Mouse (Mus musculus) midbrain, embryonic 14.5 days (tissue): Measurements from ENCODE around the gene 1700001C19Rik. TPM values are rescaled to one million over a fixed set of nuclear protein-coding genes. Genes with fewer than 3 reads are reported as not detected.

Source experiments
- ATAC-seq: fragments of 200-750 bp; cut with Nextera tagmentation; 2 replicates; pipeline ENCODE4 v1.8.0; 2017; ENCODE audit warnings: moderate number of reproducible peaks, moderate library complexity; ENCODE audit not compliant: low FRiP score, low TSS enrichment
- DNase-seq: peaks from one replicate; pipeline ENCODE4 v3.0.0-alpha.2; 2015
- H3K27ac ChIP-seq: fragments of 300-500 bp; sonication (generic); replicated peaks from 2 replicates; pipeline ENCODE4 v1.5.1; 2014; ENCODE audit warnings: mild to moderate bottlenecking, low read depth, low read length, moderate library complexity
- H3K27me3 ChIP-seq: fragments of 300-500 bp; sonication (generic); 2 replicates; pipeline ENCODE4 v1.6.1; 2014; ENCODE audit warnings: low read length, control low read depth, mixed read lengths; ENCODE audit not compliant: control insufficient read depth, insufficient read depth
- H3K36me3 ChIP-seq: fragments of 300-500 bp; sonication (generic); 2 replicates; pipeline ENCODE4 v1.6.1; 2014; ENCODE audit warnings: low read length, control low read depth; ENCODE audit not compliant: control insufficient read depth, insufficient read depth
- H3K4me1 ChIP-seq: fragments of 300-500 bp; sonication (generic); 2 replicates; pipeline ENCODE4 v1.6.1; 2014; ENCODE audit warnings: mild to moderate bottlenecking, antibody characterized with exemption, low read length, control low read depth; ENCODE audit not compliant: control insufficient read depth, insufficient read depth
- H3K4me2 ChIP-seq: fragments of 300-500 bp; sonication (generic); 2 replicates; pipeline ENCODE4 v1.6.1; 2014; ENCODE audit warnings: mild to moderate bottlenecking, low read length, moderate library complexity
- H3K4me3 ChIP-seq: fragments of 300-500 bp; sonication (generic); replicated peaks from 2 replicates; pipeline ENCODE4 v1.5.1; 2014; ENCODE audit warnings: low read depth, low read length
- H3K9ac ChIP-seq: fragments of 300-500 bp; sonication (generic); replicated peaks from 2 replicates; pipeline ENCODE4 v1.6.1; 2014; ENCODE audit warnings: mild to moderate bottlenecking, low read length, moderate library complexity
- H3K9me3 ChIP-seq: fragments of 300-500 bp; sonication (generic); 2 replicates; pipeline ENCODE4 v1.6.1; 2016; ENCODE audit warnings: low read length, control low read depth, mixed read lengths; ENCODE audit not compliant: control insufficient read depth
- WGBS: fragments of 180-500 bp; shearing (Covaris S2); extraction: QIAGEN DNeasy Blood & Tissue Kit; methylation state at CpG from one replicate; pipeline ENCODE4 v1.1.7; 2014; 5-methylcytosine and 5-hydroxymethylcytosine counted together
- polyA plus RNA-seq: library from polyadenylated mRNA; unstranded; fragments of >200 nt; fragmentation: Nextera tagmentation; extraction: Ambion mirVana; gene quantifications from 2 replicates; pipeline ENCODE4 v1.2.1, GENCODE M21; 2014

1700001C19Rik gene
- polyA plus RNA-seq, 1 experiment from 2014 or later: 0.76 TPM

DNA sequence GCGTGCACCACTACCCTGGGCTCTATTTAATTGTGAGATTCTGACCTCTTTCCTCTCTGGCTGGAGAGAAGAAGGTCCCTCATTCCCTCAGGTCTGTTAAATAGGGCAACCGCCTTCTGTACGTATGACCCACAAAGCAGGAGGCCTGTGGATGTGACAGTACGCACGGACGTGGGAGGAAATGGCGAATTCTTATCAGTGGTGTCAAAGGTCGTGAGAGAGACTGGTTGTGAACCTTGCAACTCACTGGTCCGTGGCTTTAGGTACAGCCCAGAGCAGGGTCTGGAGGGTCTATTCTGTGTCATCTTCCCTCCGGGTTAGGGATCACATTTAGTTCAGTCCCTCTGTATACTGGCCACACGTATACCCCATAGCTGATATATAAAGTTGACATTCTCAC lies 8.3 kb upstream of the 1700001C19Rik start:
- H3K36me3 ChIP-seq: no peaks in the 10 kb centered on the region
- 70% methylated on average over 11 of the region's 11 CpGs for WGBS
- DNase-seq (no peak), ATAC-seq (no peak)
- no peak overlapping the region for H3K27ac ChIP-seq
- H3K4me1 ChIP-seq: no peaks in the 10 kb centered on the region
- no peaks in the 10 kb centered on the region for H3K9me3 ChIP-seq
- H3K4me3 ChIP-seq: no peak overlapping the region
- no peaks in the 10 kb centered on the region for H3K27me3 ChIP-seq
- no peak overlapping the region for H3K9ac ChIP-seq
- H3K4me2 ChIP-seq: no peak overlapping the region

DNA sequence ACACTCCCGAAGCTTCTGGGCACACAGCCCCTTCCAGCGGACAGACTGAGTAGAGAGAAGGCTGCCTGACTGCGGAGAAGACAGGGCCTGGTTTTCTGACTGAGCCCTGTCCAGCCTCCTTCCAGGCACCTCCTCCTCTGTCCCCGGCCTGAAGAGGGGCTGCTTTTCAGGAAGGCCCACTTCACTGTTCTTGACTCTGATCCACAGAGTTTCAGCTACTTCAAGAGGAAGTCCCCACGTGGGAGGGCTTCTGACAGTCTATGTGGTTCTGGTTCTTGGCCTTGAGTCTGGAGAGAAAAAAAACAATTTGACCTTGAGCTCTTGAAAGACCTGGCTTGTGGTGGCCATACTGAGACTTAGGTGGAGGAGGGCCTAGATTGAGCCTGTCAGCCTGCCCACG lies 6.9 kb upstream of the 1700001C19Rik start:
- Histone ChIP-seq H3K27me3 (no peaks in the 10 kb centered on the region), H3K27ac (no peak overlapping the region), H3K4me2 (no peak overlapping the region), H3K9me3 (no peaks in the 10 kb centered on the region), H3K9ac (no peak overlapping the region), H3K36me3 (no peaks in the 10 kb centered on the region), H3K4me3 (no peak overlapping the region), H3K4me1 (0 out of 2 replicates have a peak, but pooled peaks cover 5% of the 10 kb centered on the region)
- DNase-seq: no peak
- 72% methylated on average over 6 of the region's 6 CpGs for WGBS
- ATAC-seq: no peak

DNA sequence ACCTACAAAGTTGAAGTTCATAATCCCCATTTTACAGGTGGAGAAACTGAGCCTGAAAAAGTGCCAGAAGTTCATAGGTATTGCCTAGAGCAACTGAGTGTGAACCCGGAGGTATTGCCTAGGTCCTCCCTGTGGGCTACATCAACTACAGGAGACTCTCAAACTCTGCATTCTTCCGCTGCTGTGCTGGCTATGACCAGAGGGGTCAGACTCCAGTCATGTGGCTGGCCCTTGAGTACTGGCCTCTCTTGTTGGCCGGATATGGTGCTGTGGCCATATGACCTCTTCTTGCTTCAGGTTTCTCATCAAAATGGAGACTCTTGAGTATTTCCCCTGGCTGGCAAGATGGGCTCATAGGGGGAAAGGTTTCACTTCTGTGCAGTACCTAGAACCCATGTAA lies 5.1 kb upstream of the 1700001C19Rik start:
- WGBS: 90% methylated on average over 3 of the region's 3 CpGs

DNA sequence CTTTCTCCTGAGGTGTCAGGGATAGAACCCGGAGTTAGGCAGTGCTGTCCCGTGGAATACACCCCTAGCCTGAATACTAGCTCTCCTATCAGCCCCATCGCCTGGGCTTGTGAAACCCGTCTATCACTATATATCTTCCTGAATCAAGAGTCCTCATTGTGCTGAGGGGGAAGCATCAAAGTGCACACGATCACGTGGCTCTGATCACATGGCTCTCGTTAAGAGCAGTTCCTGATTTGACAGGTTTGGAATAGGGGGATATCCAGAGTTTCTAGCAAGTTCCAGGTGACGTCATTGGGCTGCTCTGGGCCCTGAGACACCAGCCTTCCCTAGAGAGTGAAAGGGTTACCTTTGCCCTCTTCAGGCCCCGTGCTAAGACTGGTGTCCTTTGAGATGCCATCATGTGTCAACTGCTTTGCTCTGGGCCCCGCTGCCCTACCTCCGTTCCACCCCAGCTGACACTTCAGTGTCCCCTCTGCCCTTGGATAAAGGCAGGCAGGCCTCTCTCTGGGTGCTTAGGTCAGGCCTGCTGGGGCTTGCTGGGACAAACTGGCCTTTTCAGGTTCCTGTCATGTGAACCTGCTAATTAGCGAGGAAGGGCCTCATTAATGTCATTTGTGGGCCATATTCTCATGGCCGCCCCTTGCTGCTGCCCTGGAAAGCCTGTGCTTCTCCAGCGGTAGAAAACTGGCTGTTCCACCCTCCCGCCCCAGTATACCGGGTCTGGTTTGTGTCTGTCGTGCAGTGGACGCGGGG lies 4.3 kb upstream of the 1700001C19Rik start:
- 72% methylated on average over 19 of the region's 19 CpGs for WGBS
- no peaks in the 10 kb centered on the region for H3K36me3 ChIP-seq
- H3K4me1 ChIP-seq: 0 out of 2 replicates have a peak, but pooled peaks cover 9% of the 10 kb centered on the region
- H3K27me3 ChIP-seq: peaks cover 20% of the 10 kb centered on the region
- no peak overlapping the region for H3K4me2 ChIP-seq
- H3K9ac ChIP-seq: no peak overlapping the region
- no peaks in the 10 kb centered on the region for H3K9me3 ChIP-seq
- ATAC-seq: no peak
- H3K4me3 ChIP-seq: no peak overlapping the region
- DNase-seq: no peak
- no peak overlapping the region for H3K27ac ChIP-seq

More for the DNA sequence above, 5.1 kb upstream of the 1700001C19Rik start:
- no peaks in the 10 kb centered on the region for H3K36me3 ChIP-seq
- ATAC-seq (no peak), DNase-seq (no peak)
- H3K4me1 ChIP-seq: 0 out of 2 replicates have a peak, but pooled peaks cover 5% of the 10 kb centered on the region
- no peak overlapping the region for H3K4me3 ChIP-seq
- no peak overlapping the region for H3K9ac ChIP-seq
- H3K4me2 ChIP-seq: no peak overlapping the region
- H3K27me3 ChIP-seq: peaks cover 12% of the 10 kb centered on the region
- no peak overlapping the region for H3K27ac ChIP-seq
- no peaks in the 10 kb centered on the region for H3K9me3 ChIP-seq

DNA sequence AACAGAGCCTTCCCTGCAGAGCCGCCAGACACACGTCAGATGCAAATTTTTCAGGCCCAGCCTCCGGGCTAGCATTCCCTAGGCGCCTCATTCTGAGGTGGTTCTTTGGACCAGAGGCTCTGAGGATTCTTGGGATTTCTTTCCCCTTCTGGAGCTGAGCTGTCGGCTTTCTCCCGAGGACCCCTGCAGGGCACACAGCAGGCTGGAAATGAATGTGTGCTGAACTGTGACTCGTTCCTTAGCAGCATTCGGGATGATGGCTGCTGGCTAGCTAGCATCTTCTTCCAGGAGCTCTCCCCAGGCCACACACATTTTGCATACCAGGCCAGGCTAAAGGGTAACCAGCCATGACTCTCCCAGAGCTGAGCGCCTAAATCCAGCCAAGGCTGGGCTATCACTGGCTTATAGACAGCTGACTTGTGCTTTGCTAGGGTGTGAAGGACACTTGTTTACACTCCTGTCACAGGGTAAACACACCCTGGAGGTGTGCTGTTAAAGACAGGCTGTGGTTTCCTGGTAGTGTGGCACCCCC lies 3.2 kb upstream of the 1700001C19Rik start:
- 0 out of 2 replicates have a peak, but pooled peaks cover 14% of the 10 kb centered on the region for H3K4me1 ChIP-seq
- DNase-seq (peak; percentile 62), ATAC-seq (no peak)
- H3K4me3 ChIP-seq: no peak overlapping the region
- no peaks in the 10 kb centered on the region for H3K36me3 ChIP-seq
- no peak overlapping the region for H3K4me2 ChIP-seq
- H3K27me3 ChIP-seq: peaks cover 25% of the 10 kb centered on the region
- peak overlapping the region; percentile 41 for H3K27ac ChIP-seq
- no peaks in the 10 kb centered on the region for H3K9me3 ChIP-seq
- WGBS: 3% methylated on average over 9 of the region's 9 CpGs
- no peak overlapping the region for H3K9ac ChIP-seq

DNA sequence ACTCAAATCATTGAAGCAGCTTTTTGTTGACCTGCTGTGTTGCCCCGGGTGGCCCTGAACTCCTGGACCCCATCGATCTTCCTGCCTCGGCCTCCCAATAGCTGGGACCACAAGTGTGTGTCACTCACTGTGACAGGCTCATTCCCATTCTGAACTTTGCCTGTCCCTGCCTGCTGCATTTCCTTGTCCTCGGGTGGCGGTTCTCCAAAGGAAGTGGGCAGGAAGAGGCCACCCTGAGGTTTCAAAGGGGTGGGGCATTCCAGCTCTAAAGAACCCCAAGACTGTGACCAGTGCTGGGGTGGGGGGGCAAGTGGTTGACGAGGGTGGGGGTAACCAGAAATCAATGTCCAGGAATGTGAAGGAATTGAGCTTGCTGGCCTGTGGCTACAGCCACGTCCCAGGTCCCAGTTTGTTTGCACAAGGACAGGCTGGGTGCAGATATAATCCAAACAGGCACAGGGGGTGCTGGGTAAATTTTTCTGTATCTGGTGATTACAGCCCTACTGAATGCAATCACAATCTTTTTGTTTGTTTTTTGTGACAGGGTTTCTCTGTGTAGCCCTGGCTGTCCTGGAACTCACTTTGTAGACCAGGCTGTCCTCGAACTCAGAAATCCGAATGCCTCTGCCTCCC lies 2.3 kb upstream of the 1700001C19Rik start:
- Histone ChIP-seq H3K4me1 (0 out of 2 replicates have a peak, but pooled peaks cover 14% of the 10 kb centered on the region), H3K4me2 (no peak overlapping the region), H3K27me3 (peaks cover 25% of the 10 kb centered on the region), H3K36me3 (no peaks in the 10 kb centered on the region), H3K27ac (no peak overlapping the region), H3K4me3 (no peak overlapping the region), H3K9me3 (no peaks in the 10 kb centered on the region), H3K9ac (no peak overlapping the region)
- ATAC-seq: no peak
- DNase-seq: no peak
- 39% methylated on average over 9 of the region's 9 CpGs for WGBS

DNA sequence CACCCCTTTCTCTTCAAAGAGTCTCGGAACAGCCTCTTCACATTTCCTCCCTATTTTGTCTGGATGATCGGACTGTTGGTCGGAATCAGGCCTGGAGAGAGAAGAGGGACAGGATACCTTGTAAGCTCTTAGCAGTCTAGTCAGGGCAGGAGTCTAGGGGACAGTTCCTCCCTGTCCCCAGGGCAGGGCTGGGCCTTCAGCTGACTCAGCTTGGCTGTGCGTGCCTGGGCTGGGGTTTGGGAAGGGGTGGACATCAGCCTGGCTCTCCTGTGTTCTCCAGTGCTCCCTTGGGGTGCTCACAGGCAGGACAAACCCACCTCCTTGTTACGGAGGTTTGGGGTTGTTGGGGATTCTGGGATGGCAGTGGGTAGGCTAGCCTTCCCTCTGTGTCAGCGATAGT lies 1.4 kb upstream of the 1700001C19Rik start:
- 0 out of 2 replicates have a peak, but pooled peaks cover 14% of the 10 kb centered on the region for H3K4me1 ChIP-seq
- no peak overlapping the region for H3K4me3 ChIP-seq
- H3K9ac ChIP-seq: no peak overlapping the region
- H3K36me3 ChIP-seq: no peaks in the 10 kb centered on the region
- H3K9me3 ChIP-seq: no peaks in the 10 kb centered on the region
- H3K27me3 ChIP-seq: peaks cover 25% of the 10 kb centered on the region
- no peak for ATAC-seq
- WGBS: 65% methylated on average over 6 of the region's 6 CpGs
- no peak overlapping the region for H3K4me2 ChIP-seq
- no peak overlapping the region for H3K27ac ChIP-seq
- DNase-seq: no peak

DNA sequence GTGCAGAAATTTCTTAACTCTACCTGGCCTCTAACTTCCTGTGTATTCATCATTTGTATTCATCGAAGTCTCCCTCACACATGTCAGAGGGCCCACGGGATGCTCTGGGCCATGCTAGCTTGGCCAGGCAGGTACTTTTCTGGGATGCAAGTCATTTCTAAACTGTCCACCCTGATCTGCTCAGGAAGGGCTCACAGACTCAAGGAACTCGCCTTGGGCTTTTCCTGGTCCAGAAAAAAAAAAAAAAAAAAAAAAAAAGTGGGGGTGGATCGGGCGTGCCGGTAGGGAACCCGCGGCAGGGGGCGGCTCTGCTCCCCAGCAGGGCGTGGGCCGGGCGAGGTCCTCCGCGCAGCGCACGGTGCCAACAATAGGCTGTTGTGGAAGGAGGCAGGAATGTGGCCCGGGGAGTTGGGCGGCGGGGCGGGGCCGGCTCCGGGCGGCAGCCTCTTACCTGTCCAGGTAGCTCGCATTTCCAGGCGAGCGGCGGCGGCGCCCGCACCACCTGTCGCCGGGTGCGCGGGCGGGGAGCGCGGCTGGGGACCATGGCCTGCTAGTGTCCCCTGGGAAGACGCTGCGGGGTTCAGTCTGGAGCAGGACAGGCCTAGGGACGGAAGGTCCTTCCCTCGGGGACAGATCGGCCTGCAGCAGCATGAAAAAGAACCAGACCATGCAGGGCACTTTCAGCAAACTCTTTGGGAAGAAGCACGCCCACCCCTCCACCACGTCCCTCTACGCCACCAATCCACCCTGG lies 845 bp downstream of the 1700001C19Rik start, which contains the start of gene AI661453:
TSS of gene AI661453 (plus strand) at position 460 of the 751 bp plus-strand sequence.
- H3K27ac ChIP-seq: no peak within 1 kb of the TSS
- 1% methylated on average over 45 of the region's 45 CpGs for WGBS
- H3K4me1 ChIP-seq: 0 out of 2 replicates have a peak, but pooled peaks cover 14% of the 10 kb centered on the region
- peak within 1 kb of the TSS; percentile 67 for H3K4me2 ChIP-seq
- H3K9me3 ChIP-seq: no peaks in the 10 kb centered on the region
- DNase-seq (no peak), ATAC-seq (no peak)
- H3K27me3 ChIP-seq: peaks cover 25% of the 10 kb centered on the region
- peak within 1 kb of the TSS; percentile 42 for H3K9ac ChIP-seq
- H3K36me3 ChIP-seq: no peaks in the 10 kb centered on the region
- peak within 1 kb of the TSS; percentile 37 for H3K4me3 ChIP-seq
